Mouse (Mus musculus) embryonic fibroblast, embryonic 13.5 days (primary cell): ENCODE data around the gene Dgki.

Experiments used
- CTCF ChIP-seq: IDR thresholded peaks from 2 replicates; pipeline ENCODE4 v1.5.1; 2011; ENCODE audit warnings: mild to moderate bottlenecking, control low read depth, low read length, moderate library complexity, borderline replicate concordance; ENCODE audit not compliant: insufficient read depth
- POLR2A ChIP-seq: IDR thresholded peaks from 2 replicates; pipeline ENCODE4 v1.6.1; 2011; ENCODE audit warnings: low read depth, mild to moderate bottlenecking, control low read depth, low read length, moderate library complexity

- TF ChIP-seq CTCF (no peak), POLR2A (no peak)
Measured at GRCm38 (mm10) chr6:37030402-37030801, 269.6 kb downstream of the Dgki start.
